Mouse (Mus musculus): ENCODE measurements around the gene Lingo2.
"Not testable (repeated sequence)": the region's sequence is repeated elsewhere in the genome, so short reads cannot be mapped to it uniquely, and the experiment has no call there.

GRCm38 (mm10) chr4:35688498-35689240 lies 1262.9 kb downstream of the Lingo2 start:
- not testable (repeated sequence) for TF ChIP-seq CTCF, POLR2A (IDR thresholded peaks at IDR 0.05; ENCODE audit: extremely low read depth, insufficient read depth, low read length)

Measured in cortical plate, adult 2 months (tissue).